Comparison of ENCODE assay signal across 11 mouse cellular contexts in genomic region chr14:28426610-28427009, GRCm38 (mm10).
"Had no signal": no experiment of that assay in that cellular context is flagged by ENCODE, and none has a peak within 500 bp of the region (broad histone marks: within the 10 kb centered on the region; RNA-seq: fewer than 3 reads in every experiment).

No protein-coding gene starts in this region.

- H3K27ac ChIP-seq: kidney, postnatal 0 days; left cerebral cortex, adult 2 months; liver, embryonic 12.5 days; liver, embryonic 15.5 days; macrophage; midbrain, embryonic 13.5 days had no signal

- H3K4me1 ChIP-seq: liver, embryonic 12.5 days; liver, embryonic 15.5 days; midbrain, embryonic 13.5 days had no signal

- H3K4me2 ChIP-seq: liver, embryonic 12.5 days; liver, embryonic 15.5 days; midbrain, embryonic 13.5 days had no signal

- H3K27me3 ChIP-seq: liver, embryonic 12.5 days; liver, embryonic 15.5 days; midbrain, embryonic 13.5 days had no signal

- ATAC-seq: intestine, postnatal 0 days; liver, embryonic 12.5 days; midbrain, embryonic 13.5 days had no signal

- H3K36me3 ChIP-seq: liver, embryonic 12.5 days; liver, embryonic 15.5 days; midbrain, embryonic 13.5 days had no signal

- H3K9me3 ChIP-seq: liver, embryonic 12.5 days; liver, embryonic 15.5 days; midbrain, embryonic 13.5 days had no signal

- H3K4me3 ChIP-seq: left cerebral cortex, adult 2 months; liver, embryonic 12.5 days; liver, embryonic 15.5 days; midbrain, embryonic 13.5 days had no signal

- H3K9ac ChIP-seq: liver, embryonic 12.5 days; liver, embryonic 15.5 days; midbrain, embryonic 13.5 days had no signal

- DNase-seq: kidney, postnatal 36 days; layer of hippocampus, postnatal 36 days; thymus, adult 18-20 months; thymus, postnatal 36 days had no signal
